Mouse (Mus musculus): Measurements from ENCODE around the gene Tmod2. TPM values are rescaled to one million over a fixed set of nuclear protein-coding genes. Genes with fewer than 3 reads are reported as not detected.

Tmod2 gene
- total RNA-seq, 2 experiments from 2014 or later = 0.02 TPM; not detected in 1

Other genes starting within 250 kb of the Tmod2 start
- gene Mapk6, start 201.3 kb downstream of the Tmod2 start, total RNA-seq (2015) = 64.2 and 65.1 TPM in 2 replicates
- gene Mapk6, start 201.3 kb downstream of the Tmod2 start, total RNA-seq (2017) = 50.3 and 53.6 TPM in 2 replicates
- 20.1 and 24.1 TPM in 2 replicates for gene Leo1, start 169.8 kb downstream of the Tmod2 start, total RNA-seq (2015)
- gene Leo1, start 169.8 kb downstream of the Tmod2 start, total RNA-seq (2017) = 49.9 and 60.3 TPM in 2 replicates
- gene Tmod3, start 51.7 kb downstream of the Tmod2 start, total RNA-seq (2015) = 55.9 and 61.1 TPM in 2 replicates
- gene Tmod3, start 51.7 kb downstream of the Tmod2 start, total RNA-seq (2017) = 58.7 and 61.6 TPM in 2 replicates
- gene Lysmd2, start 14.4 kb upstream of the Tmod2 start, total RNA-seq (2015) = 3.1 and 4.6 TPM in 2 replicates
- 1.6 and 1.9 TPM in 2 replicates for gene Lysmd2, start 14.4 kb upstream of the Tmod2 start, total RNA-seq (2017)
- gene Scg3, start 72.7 kb upstream of the Tmod2 start, total RNA-seq (2015) = not detected in 2 replicates
- not detected in 2 replicates for gene Scg3, start 72.7 kb upstream of the Tmod2 start, total RNA-seq (2017)
- not detected in 2 replicates for gene Bmp5, start 164.0 kb upstream of the Tmod2 start, total RNA-seq (2015)
- gene Bmp5, start 164.0 kb upstream of the Tmod2 start, total RNA-seq (2017) = not detected in 2 replicates